8 mouse cellular contexts compared by ENCODE assay signal in genomic region chr1:46853317-46854035, GRCm38 (mm10). TPM values are rescaled to one million over a fixed set of nuclear protein-coding genes. Genes with fewer than 3 reads are reported as not detected.
A peak's percentile ranks its signal among the peaks of the same experiment; 100 is the strongest.
DNase-seq lines count a peak whose midpoint lies in the region; ATAC-seq and TF ChIP-seq lines count a peak whose summit lies in the region.

No protein-coding gene starts in this region.

- peak; percentile 60; the same call in 1 of the 2 replicates for TF ChIP-seq POLR2A in bone marrow, adult 2 months (IDR thresholded peaks at IDR 0.05; ENCODE audit: borderline replicate concordance, control insufficient read depth, low read depth, low read length)

- WGBS in bone marrow, adult 2 months: under 1% methylated on average over 86 of the region's 86 CpGs
- WGBS in embryonic facial prominence, embryonic 15.5 days: under 1% methylated on average over 85 of the region's 86 CpGs
- WGBS in heart, embryonic 10.5 days: under 1% methylated on average over 86 of the region's 86 CpGs
- WGBS in kidney, embryonic 15.5 days: under 1% methylated on average over 86 of the region's 86 CpGs

- TF ChIP-seq CTCF in bone marrow, adult 2 months (IDR thresholded peaks at IDR 0.05; ENCODE audit: control insufficient read depth, insufficient read depth, low read length): no peak

- peak overlapping the region; percentile 82 for H3K4me3 ChIP-seq in bone marrow, adult 2 months (replicated peaks; ENCODE audit: control insufficient read depth, low read depth, low read length)
- peak overlapping the region; percentile 89 for H3K4me3 ChIP-seq in embryonic facial prominence, embryonic 15.5 days (replicated peaks)
- H3K4me3 ChIP-seq in heart, embryonic 10.5 days: peak overlapping the region; percentile 93
- H3K4me3 ChIP-seq in kidney, embryonic 15.5 days (replicated peaks): peak overlapping the region; percentile 81

- H3K4me1 ChIP-seq in bone marrow, adult 2 months (ENCODE audit: control insufficient read depth, insufficient read depth, low read length): no peaks in the 10 kb centered on the region; the same call in 1 of the 2 replicates
- H3K4me1 ChIP-seq in embryonic facial prominence, embryonic 15.5 days: peaks cover 16% of the 10 kb centered on the region
- peaks cover 9% of the 10 kb centered on the region; the same call in 1 of the 2 replicates for H3K4me1 ChIP-seq in heart, embryonic 10.5 days
- H3K4me1 ChIP-seq in kidney, embryonic 15.5 days: peaks cover 22% of the 10 kb centered on the region; the same call in 1 of the 2 replicates

- H3K27ac ChIP-seq in bone marrow, adult 2 months (ENCODE audit: control insufficient read depth, insufficient read depth, low read depth, low read length, poor library complexity): peak overlapping the region; percentile 97
- H3K27ac ChIP-seq in embryonic facial prominence, embryonic 15.5 days (replicated peaks): peak overlapping the region; percentile 100
- H3K27ac ChIP-seq in heart, embryonic 10.5 days: peak overlapping the region; percentile 100
- H3K27ac ChIP-seq in kidney, embryonic 15.5 days: peak overlapping the region; percentile 98

- peak overlapping the region; percentile 58 for H3K4me2 ChIP-seq in embryonic facial prominence, embryonic 15.5 days (replicated peaks)
- H3K4me2 ChIP-seq in kidney, embryonic 15.5 days: peak overlapping the region; percentile 67

- H3K9me3 ChIP-seq in embryonic facial prominence, embryonic 15.5 days (replicated peaks): no peaks in the 10 kb centered on the region
- no peaks in the 10 kb centered on the region for H3K9me3 ChIP-seq in heart, embryonic 10.5 days
- no peaks in the 10 kb centered on the region for H3K9me3 ChIP-seq in kidney, embryonic 15.5 days (replicated peaks)

- peak overlapping the region; percentile 100 for H3K9ac ChIP-seq in embryonic facial prominence, embryonic 15.5 days
- peak overlapping the region; percentile 99 for H3K9ac ChIP-seq in kidney, embryonic 15.5 days

- no peaks in the 10 kb centered on the region for H3K36me3 ChIP-seq in embryonic facial prominence, embryonic 15.5 days
- no peaks in the 10 kb centered on the region for H3K36me3 ChIP-seq in heart, embryonic 10.5 days
- no peaks in the 10 kb centered on the region for H3K36me3 ChIP-seq in kidney, embryonic 15.5 days

- peak; percentile 94 for ATAC-seq in embryonic facial prominence, embryonic 15.5 days (ENCODE audit: insufficient number of reproducible peaks, low FRiP score, low TSS enrichment, low read depth)
- peak; percentile 96 for ATAC-seq in kidney, embryonic 15.5 days (replicated peaks; ENCODE audit: low FRiP score)
- peak; percentile 80 for ATAC-seq in monocyte, adult 5-6 weeks (replicated peaks; ENCODE audit: insufficient number of reproducible peaks, low FRiP score, low TSS enrichment, poor library complexity, severe bottlenecking)

- H3K27me3 ChIP-seq in embryonic facial prominence, embryonic 15.5 days: no peaks in the 10 kb centered on the region
- no peaks in the 10 kb centered on the region for H3K27me3 ChIP-seq in heart, embryonic 10.5 days (ENCODE audit: insufficient read depth, poor library complexity, severe bottlenecking)
- no peaks in the 10 kb centered on the region for H3K27me3 ChIP-seq in kidney, embryonic 15.5 days

- DNase-seq in 416B (ENCODE audit: low read depth) (peak; percentile 96), liver (peak; percentile 94)
- peak; percentile 97 for DNase-seq in heart, embryonic 10.5 days (ENCODE audit: low spot score)
- DNase-seq in spleen, postnatal 4 days (ENCODE audit: low spot score in 2 of 2): peak; percentile 95 to 98

RNA-seq across cellular contexts. Expression of gene Slc39a10, which starts 39.2 kb away (rescaled TPM):
- polyA plus RNA-seq in bone marrow, adult 2 months (2011; ENCODE audit: insufficient read depth, insufficient read length, low replicate concordance, missing spikeins): 2.0 and 4.0 TPM in 2 replicates
- polyA plus RNA-seq in embryonic facial prominence, embryonic 15.5 days (2015; fragmentation: Nextera tagmentation; extraction: Ambion mirVana): 47.0 and 49.9 TPM in 2 replicates
- polyA plus RNA-seq in heart, embryonic 10.5 days (2016; fragmentation: Nextera tagmentation; extraction: Ambion mirVana): 47.5 and 51.3 TPM in 2 replicates
- polyA plus RNA-seq in kidney, embryonic 15.5 days (2015; fragmentation: Nextera tagmentation; extraction: Ambion mirVana): 41.9 and 45.1 TPM in 2 replicates
- total RNA-seq in monocyte, adult 5-6 weeks (2017): 9.0 to 19.3 TPM (median 13.2 TPM) in 3 replicates

Comparison
In these comparisons a context has a peak if more than half of its experiments do, and no peak if none do; other contexts are left out.
1. Peak in every context shown above with its lines: DNase-seq, ATAC-seq, H3K4me3 ChIP-seq and H3K27ac ChIP-seq.